Mouse (Mus musculus) thymus, adult 2 months (tissue): ENCODE results near the gene Zfp316. TPM values are rescaled to one million over a fixed set of nuclear protein-coding genes. Genes with fewer than 3 reads are reported as not detected.

Experiments used
- DNase-seq: peaks from one replicate; pipeline ENCODE4 v3.0.0; 2021
- H3K27ac ChIP-seq: fragments of 200-500 bp; 2 replicates; pipeline ENCODE4 v1.5.1; 2012; ENCODE audit warnings: low read length, control low read depth; ENCODE audit not compliant: control insufficient read depth, insufficient read depth
- H3K27me3 ChIP-seq: fragments of 200-500 bp; 2 replicates; pipeline ENCODE4 v1.6.1; 2012; ENCODE audit warnings: mild to moderate bottlenecking, low read length, moderate library complexity, mixed read lengths; ENCODE audit not compliant: control insufficient read depth, insufficient read depth
- H3K36me3 ChIP-seq: fragments of 200-500 bp; 2 replicates; pipeline ENCODE4 v1.6.1; 2012; ENCODE audit warnings: mild to moderate bottlenecking, low read length, moderate library complexity; ENCODE audit not compliant: control insufficient read depth, insufficient read depth
- H3K4me1 ChIP-seq: fragments of 200-500 bp; replicated peaks from 2 replicates; pipeline ENCODE4 v1.6.1; 2012; ENCODE audit warnings: low read length; ENCODE audit not compliant: control insufficient read depth, insufficient read depth
- H3K4me3 ChIP-seq: fragments of 200-500 bp; 2 replicates; pipeline ENCODE4 v1.5.1; 2012; ENCODE audit warnings: mild to moderate bottlenecking, low read length, control low read depth, moderate library complexity; ENCODE audit not compliant: control insufficient read depth, insufficient read depth
- CTCF ChIP-seq: fragments of 200-500 bp; IDR thresholded peaks from 2 replicates; pipeline ENCODE4 v1.5.1; 2012; ENCODE audit warnings: mild to moderate bottlenecking, control low read depth, low read length, moderate library complexity, borderline replicate concordance; ENCODE audit not compliant: control insufficient read depth, poor library complexity, insufficient read depth; ENCODE audit errors: extremely low read depth
- POLR2A ChIP-seq: fragments of 200-500 bp; IDR thresholded peaks from 2 replicates; pipeline ENCODE4 v1.6.1; 2012; ENCODE audit warnings: mild to moderate bottlenecking, low read length, control low read depth, moderate library complexity; ENCODE audit not compliant: control insufficient read depth, poor library complexity, insufficient read depth; ENCODE audit errors: extremely low read depth
- WGBS: fragments of 180-500 bp; shearing (Covaris S2); methylation state at CpG from one replicate; pipeline ENCODE4 v1.1.7; 2018; 5-methylcytosine and 5-hydroxymethylcytosine counted together
- polyA plus RNA-seq: library from polyadenylated mRNA; depleted of rRNA; stranded (reverse); fragments of >200 nt; gene quantifications from 2 replicates; pipeline ENCODE4 v1.2.3, GENCODE M21; 2012

The Zfp316 gene
- polyA plus RNA-seq, 1 experiment, result 3.6 TPM

DNA sequence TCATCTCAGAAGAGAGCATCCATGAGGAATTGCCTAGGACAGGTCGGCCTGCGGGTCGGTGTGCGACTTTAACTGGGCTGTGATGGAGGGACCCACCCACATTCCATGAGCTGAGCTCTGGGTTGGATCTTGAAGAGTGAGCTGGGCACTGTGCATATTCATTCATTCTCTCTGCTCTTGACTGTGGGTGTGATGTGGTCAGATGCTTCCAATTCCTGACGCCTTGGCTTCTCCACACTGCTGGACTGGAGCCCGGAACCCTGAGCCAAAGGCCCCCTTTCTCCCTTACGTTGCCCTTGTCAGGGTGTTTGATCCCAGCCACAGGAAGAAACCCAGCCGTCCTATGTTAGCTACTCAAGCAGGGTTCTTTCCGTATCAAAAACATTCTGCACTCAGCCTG lies 28.2 kb upstream of the Zfp316 start:
- TF ChIP-seq CTCF (no peak), POLR2A (no peak)
- WGBS, result 98% methylated on average over 9 of the region's 9 CpGs
- no peak for DNase-seq

DNA sequence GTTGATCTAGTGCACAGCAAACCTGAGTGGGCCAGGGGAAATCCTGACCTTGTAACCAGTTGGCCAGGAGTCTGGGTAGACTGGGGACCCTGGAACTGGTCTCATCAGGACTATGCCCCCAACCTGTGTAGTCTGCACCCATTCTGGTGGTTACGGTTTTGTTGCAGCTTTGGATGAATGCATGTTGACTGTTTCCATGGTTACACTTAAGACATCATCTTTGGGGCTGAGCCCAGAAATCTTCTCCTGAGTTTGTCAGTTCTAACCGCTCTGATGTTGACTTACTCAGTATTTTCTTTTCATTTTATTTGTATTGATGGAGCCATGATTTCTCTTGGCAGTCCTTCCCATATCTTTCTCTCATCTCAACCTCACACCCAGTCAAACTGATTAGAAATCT lies 25.5 kb upstream of the Zfp316 start:
- no peak for TF ChIP-seq CTCF
- no peak for TF ChIP-seq POLR2A
- Histone ChIP-seq H3K4me3 (no peak overlapping the region), H3K36me3 (peaks cover 8% of the 10 kb centered on the region), H3K27me3 (peaks cover 8% of the 10 kb centered on the region; the same call in 1 of the 2 replicates), H3K27ac (no peak overlapping the region), H3K4me1 (0 out of 2 replicates have a peak, but pooled peaks cover 2% of the 10 kb centered on the region)
- no peak for DNase-seq
- WGBS, result 94% methylated on average over 2 of the region's 2 CpGs

More for the DNA sequence above, 28.2 kb upstream of the Zfp316 start:
- Histone ChIP-seq H3K27me3 (peaks cover 8% of the 10 kb centered on the region; the same call in 1 of the 2 replicates), H3K4me3 (no peak overlapping the region), H3K27ac (no peak overlapping the region), H3K36me3 (peaks cover 28% of the 10 kb centered on the region), H3K4me1 (0 out of 2 replicates have a peak, but pooled peaks cover 2% of the 10 kb centered on the region)

DNA sequence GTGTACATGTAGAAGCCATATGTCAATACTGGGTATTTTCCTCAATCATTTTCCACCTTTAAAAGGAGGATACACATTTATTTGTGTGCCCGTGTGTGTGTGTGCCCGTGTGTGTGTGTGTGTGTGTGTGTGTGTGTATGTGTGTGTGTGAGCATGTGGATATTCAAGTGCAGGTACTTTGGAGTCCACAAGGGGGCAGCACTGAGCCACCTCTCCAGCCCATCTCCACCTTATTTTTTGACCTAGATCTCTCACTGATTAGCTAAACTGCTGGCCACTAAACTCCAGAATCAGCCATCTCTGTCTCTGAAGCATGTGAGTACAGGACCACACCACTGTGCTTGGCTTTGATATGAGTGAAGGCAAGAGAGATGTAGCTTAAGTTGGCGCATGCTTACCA lies 25.0 kb upstream of the Zfp316 start:
- DNase-seq, result no peak
- Histone ChIP-seq H3K27me3 (peaks cover 8% of the 10 kb centered on the region; the same call in 1 of the 2 replicates), H3K36me3 (peaks cover 4% of the 10 kb centered on the region), H3K4me3 (no peak overlapping the region), H3K4me1 (0 out of 2 replicates have a peak, but pooled peaks cover 2% of the 10 kb centered on the region), H3K27ac (no peak overlapping the region)
- TF ChIP-seq POLR2A (no peak), CTCF (no peak)
- whole genome bisulfite sequencing, result 94% methylated on average over 3 of the region's 3 CpGs

DNA sequence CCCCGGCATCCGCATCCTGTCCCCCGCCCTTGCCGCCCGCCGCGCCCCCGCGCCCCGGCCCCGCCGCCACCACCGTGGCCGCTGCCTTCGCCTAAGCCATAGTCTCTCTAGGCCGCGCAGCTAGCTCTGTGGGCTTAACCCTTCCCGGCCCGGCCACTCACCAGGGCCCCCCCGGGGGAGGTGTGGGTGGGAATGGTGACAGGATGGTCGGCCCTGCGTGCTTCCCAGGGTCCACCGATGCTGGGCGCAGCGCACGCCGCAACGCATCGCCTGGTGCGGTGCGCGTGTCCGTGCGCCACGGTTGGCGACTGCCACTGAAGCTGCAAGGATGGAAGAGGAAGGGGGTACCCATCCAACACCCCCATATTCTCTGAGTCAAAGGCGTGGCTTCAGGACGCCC lies 23.6 kb upstream of the Zfp316 start, which contains the start of gene Zfp853:
Gene Zfp853 (minus strand): TSS at position 220 of the 400 bp plus-strand sequence.
- H3K27me3 ChIP-seq, result peaks cover 11% of the 10 kb centered on the region; the same call in 1 of the 2 replicates
- TF ChIP-seq CTCF (no peak), POLR2A (no peak)
- no peak within 1 kb of the TSS for H3K4me3 ChIP-seq
- DNase-seq, result no peak
- H3K36me3 ChIP-seq, result no peaks in the 10 kb centered on the region
- H3K27ac ChIP-seq, result no peak within 1 kb of the TSS
- peaks cover 3% of the 10 kb centered on the region; the same call in 1 of the 2 replicates for H3K4me1 ChIP-seq
- WGBS, result 9% methylated on average over 38 of the region's 38 CpGs

DNA sequence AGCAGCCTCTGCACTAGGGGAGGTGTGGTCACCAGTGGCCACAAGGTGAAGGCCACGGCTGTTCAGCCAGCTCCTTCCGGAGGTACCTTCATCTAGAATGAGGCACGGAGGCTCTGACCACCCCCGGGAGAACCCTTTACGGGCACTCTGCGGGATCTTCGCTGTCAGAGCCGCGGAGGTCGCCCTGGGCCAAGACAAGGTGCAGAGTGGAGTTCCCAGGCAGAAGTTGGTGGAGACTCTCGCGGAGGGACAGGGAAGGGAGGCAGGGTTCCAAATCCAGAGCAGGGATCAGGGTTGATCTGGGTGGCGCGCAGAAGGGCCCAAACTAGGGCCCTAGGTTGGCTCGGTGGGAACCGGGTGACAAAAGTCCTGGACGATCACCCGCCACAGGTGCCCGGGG lies 23.1 kb upstream of the Zfp316 start:
- no peak for DNase-seq
- no peak overlapping the region for H3K4me3 ChIP-seq
- no peak for TF ChIP-seq CTCF
- TF ChIP-seq POLR2A, result no peak
- 10% methylated on average over 16 of the region's 19 CpGs for WGBS
- H3K27ac ChIP-seq, result no peak overlapping the region
- H3K27me3 ChIP-seq, result peaks cover 17% of the 10 kb centered on the region; the same call in 1 of the 2 replicates
- H3K4me1 ChIP-seq, result peaks cover 7% of the 10 kb centered on the region
- H3K36me3 ChIP-seq, result no peaks in the 10 kb centered on the region

DNA sequence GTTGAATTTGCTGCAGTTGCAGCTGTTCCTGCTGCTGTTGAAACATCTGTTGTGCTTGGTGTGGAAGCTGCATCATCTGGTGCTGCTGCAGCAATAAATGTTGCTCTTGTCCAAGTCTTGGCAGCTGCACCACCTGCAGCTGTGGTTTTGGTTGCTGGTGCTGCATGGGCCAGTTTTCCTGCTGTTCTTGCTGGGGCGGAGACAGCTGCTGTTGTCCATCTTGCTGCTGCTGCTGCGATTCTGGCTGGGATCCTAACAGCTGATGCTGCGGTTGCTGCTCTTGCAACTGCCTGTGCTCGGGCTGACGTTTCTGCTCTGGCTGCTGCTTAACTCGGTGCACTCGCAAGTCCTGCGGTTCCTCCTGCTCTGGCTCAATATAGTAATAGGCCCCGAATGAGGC lies 19.5 kb upstream of the Zfp316 start:
- H3K27ac ChIP-seq, result no peak overlapping the region
- WGBS, result 67% methylated on average over 9 of the region's 9 CpGs
- H3K4me3 ChIP-seq, result no peak overlapping the region
- H3K36me3 ChIP-seq, result no peaks in the 10 kb centered on the region
- peaks cover 20% of the 10 kb centered on the region; the same call in 1 of the 2 replicates for H3K27me3 ChIP-seq
- peaks cover 11% of the 10 kb centered on the region for H3K4me1 ChIP-seq
- TF ChIP-seq POLR2A (no peak), CTCF (no peak)
- no peak for DNase-seq

DNA sequence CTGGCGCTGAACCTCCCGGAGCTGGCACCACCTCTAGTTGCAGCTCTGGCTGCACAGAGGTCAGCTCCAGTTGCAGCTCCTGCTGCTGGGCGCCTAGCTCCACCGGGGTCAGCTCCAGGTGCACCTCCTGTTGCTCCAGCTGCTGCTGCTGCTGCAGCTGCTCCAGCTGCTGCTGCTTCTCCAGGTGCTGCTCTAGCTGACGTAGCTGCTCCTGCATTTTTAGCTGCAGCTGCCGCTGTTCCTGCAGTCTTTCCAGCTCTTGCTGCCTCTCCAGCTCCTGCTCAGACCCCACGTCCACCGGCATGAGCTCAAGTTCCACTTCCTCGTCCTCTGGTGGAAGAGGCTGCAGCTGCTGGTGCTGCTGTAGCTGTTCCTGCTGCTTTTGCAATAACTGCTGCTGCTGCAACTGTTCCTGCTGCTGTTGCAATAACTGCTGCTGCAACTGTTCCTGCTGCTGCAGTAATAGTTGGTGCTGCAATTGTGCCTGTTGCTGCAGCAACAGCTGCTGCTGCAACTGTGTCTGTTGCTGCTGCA lies 18.6 kb upstream of the Zfp316 start:
- Histone ChIP-seq H3K36me3 (no peaks in the 10 kb centered on the region), H3K27me3 (peaks cover 14% of the 10 kb centered on the region; the same call in 1 of the 2 replicates), H3K4me3 (no peak overlapping the region), H3K27ac (no peak overlapping the region), H3K4me1 (peaks cover 11% of the 10 kb centered on the region)
- 7% methylated on average over 9 of the region's 9 CpGs for WGBS
- DNase-seq, result no peak
- TF ChIP-seq CTCF (no peak), POLR2A (no peak)
